ENCODE assay signal across 7 mouse cellular contexts in genomic region chr1:93305581-93306337, GRCm38 (mm10). TPM values are rescaled to one million over a fixed set of nuclear protein-coding genes. Genes with fewer than 3 reads are reported as not detected.
DNase-seq lines count a peak whose midpoint lies in the region; ATAC-seq lines count a peak whose summit lies in the region.

Gene Mterf4, minus strand, starts transcription at chr1:93305915.

- ATAC-seq in inflammation-experienced regulatory T-cells, adult 6 months, result peak; percentile 97
- ATAC-seq in megakaryocyte-erythroid progenitor cell, adult 5-6 weeks (replicated peaks; ENCODE audit: low FRiP score, low TSS enrichment, poor library complexity, severe bottlenecking), result peak; percentile 99

- DNase-seq in adrenal gland, adult 18-20 months (ENCODE audit: low spot score in 2 of 2), result peak; percentile 71 to 74
- DNase-seq in embryo, embryonic 10.5 days (ENCODE audit: low spot score), result peak; percentile 91
- peak; percentile 81 for DNase-seq in gastrocnemius, postnatal 14 days
- peak; percentile 75 to 88 for DNase-seq in left cerebral cortex, postnatal 10 days (ENCODE audit: extremely low spot score in 1 of 2, low spot score in 2 of 2)
- peak; percentile 80 for DNase-seq in right cerebral cortex, postnatal 25 days

- intact Hi-C loops in gastrocnemius, postnatal 14 days (cut with DNase I; ENCODE audit: low total_unique reads), result no loop called here
- intact Hi-C loops in left cerebral cortex, postnatal 10 days (cut with DNase I), result no loop called here

RNA-seq across cellular contexts. Expression of gene Mterf4, which starts in this region (rescaled TPM):
- 10 to 100 TPM; 23.1 to 23.3 TPM for total RNA-seq in adrenal gland, adult 18-20 months (2021)
- 10 to 100 TPM in 1 of 2 experiments, 1 to 10 TPM in 1; 8.8 to 11.4 TPM for total RNA-seq in gastrocnemius, postnatal 14 days (2021)
- polyA plus RNA-seq in inflammation-experienced regulatory T-cells, adult 6 months (2017; shearing (Covaris generic)), result 10 to 100 TPM; 16.0 to 23.7 (median 21.7) TPM
- 10 to 100 TPM; 18.9 to 20.0 TPM for total RNA-seq in left cerebral cortex, postnatal 10 days (2021)
- total RNA-seq in megakaryocyte-erythroid progenitor cell, adult 5-6 weeks (2014; fragmentation: Nextera tagmentation), result 16.7 and 20.3 TPM in 2 replicates
- 23.6 and 29.4 TPM in 2 replicates for total RNA-seq in megakaryocyte-erythroid progenitor cell, adult 5-6 weeks (2017)

Comparison
In these comparisons a context has a peak if more than half of its experiments do, and no peak if none do; other contexts are left out.
1. Peak in every context shown above with its lines: DNase-seq and ATAC-seq.